Mouse (Mus musculus) cortical plate, adult 2 months (tissue): ENCODE results near the gene Il1rapl1.

ENCODE experiments used
- CTCF ChIP-seq: fragments of 200-500 bp; IDR thresholded peaks from 2 replicates; pipeline ENCODE4 v1.5.1; 2011; ENCODE audit warnings: mild to moderate bottlenecking, control low read depth, low read length; ENCODE audit not compliant: insufficient read depth; ENCODE audit errors: extremely low read depth
- POLR2A ChIP-seq: fragments of 200-500 bp; IDR thresholded peaks from 2 replicates; pipeline ENCODE4 v1.6.1; 2011; ENCODE audit warnings: mild to moderate bottlenecking, low read length, control low read depth; ENCODE audit not compliant: insufficient read depth; ENCODE audit errors: extremely low read depth

DNA sequence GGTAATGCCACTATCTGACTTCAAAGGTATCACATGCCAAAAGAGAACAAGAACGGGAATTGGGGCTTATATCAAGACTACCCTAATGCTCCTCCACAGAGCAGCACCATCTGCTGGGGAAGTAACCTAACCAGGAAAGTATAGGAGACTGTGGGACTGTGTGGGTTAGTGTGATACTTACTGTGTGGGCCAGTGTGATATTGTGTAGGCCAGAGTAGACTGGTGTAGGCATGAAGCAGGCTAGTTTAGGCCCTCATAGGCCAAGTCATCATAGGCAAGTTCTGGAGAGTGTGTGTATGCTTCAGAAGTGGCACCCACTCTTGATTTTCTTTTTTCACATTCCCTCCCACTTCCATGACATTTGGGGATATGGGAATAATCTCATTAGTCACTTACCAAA is 76.5 kb downstream of the Il1rapl1 start:
- TF ChIP-seq POLR2A = no peak
- TF ChIP-seq CTCF = no peak
